Mouse (Mus musculus): ENCODE results near the gene Rpl18.

DNA sequence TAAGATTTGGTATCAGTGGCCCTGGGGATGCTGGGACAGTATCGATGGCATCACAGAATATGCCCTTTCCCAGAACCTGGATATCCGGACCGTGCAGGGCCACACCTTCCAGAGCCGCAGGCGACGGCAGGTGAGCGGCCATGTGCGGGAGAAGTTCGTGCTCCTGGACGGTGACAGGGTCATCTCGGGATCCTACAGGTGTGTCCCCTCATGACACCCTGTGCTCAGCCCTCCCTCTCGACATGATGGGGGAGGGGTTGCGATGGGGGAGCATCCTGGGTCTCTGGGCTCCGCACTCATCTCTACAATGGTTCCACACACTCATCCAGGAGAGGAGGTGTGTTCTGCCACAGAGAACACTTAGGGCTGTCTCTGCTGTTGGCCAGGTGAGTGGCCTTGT is 8.5 kb downstream of the Rpl18 start:
- no peak for TF ChIP-seq CTCF (IDR thresholded peaks at IDR 0.05; ENCODE audit: insufficient read depth, low read length)
- TF ChIP-seq POLR2A (IDR thresholded peaks at IDR 0.05; ENCODE audit: borderline replicate concordance, extremely low read depth, low read depth, low read length), result no peak

Data from lung, adult 2 months (tissue).